Mouse (Mus musculus) heart, postnatal 0 days (tissue): ENCODE data around the gene Shisa6.

ENCODE experiments used
- CTCF ChIP-seq: IDR thresholded peaks from 2 replicates; pipeline ENCODE4 v1.5.1; 2016; ENCODE audit warnings: antibody characterized with exemption, control low read depth, low read depth
- EP300 ChIP-seq: IDR thresholded peaks from 2 replicates; pipeline ENCODE4 v1.6.1; 2016; ENCODE audit warnings: antibody characterized with exemption, low read depth

DNA sequence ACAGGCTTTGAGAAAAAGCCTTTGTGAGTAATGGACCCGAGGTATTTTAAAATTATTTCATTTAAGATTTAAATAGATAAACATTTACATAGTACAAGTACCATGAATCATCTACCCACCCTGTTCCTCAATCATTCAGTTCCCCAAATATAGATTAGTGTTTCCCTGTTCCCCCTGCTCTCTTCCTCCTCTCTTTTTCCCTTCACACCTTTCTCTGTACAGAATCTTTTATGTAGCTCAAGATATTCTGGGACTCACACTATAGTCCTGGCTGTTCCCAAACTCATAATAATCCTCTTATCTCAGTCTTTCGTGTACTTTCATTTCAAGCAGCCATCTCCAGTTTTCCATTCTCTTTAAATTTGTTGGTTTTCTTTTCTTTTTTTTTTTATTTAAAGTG, 361.7 kb downstream of the Shisa6 start:
- TF ChIP-seq CTCF, result no peak
- TF ChIP-seq EP300, result no peak
